Mouse (Mus musculus): Measurements from ENCODE around the gene Cuedc1.

DNA sequence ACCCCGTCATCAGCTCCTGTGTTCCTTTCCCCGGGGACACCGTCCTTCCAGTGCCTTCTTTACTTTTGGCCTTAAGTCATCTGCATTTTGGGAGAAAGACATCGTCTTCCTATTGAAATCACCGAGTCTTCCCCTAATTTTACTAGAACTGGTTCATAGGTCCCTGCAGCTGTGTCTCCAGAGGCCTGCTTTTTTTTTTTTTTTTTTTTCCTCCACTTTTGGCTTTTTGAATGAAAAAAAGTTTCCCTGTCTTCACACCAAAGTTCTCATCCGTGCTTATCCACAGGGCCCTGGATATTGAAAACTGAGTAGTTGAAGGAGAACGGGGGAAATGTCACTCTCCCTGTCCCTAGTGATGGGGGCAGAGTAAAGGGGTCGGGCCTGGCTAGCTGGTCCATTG, 90.4 kb downstream of the Cuedc1 start:
- TF ChIP-seq CTCF (conservative IDR thresholded peaks at IDR 0.05; ENCODE audit: low read length) (no peak), POU5F1 (IDR thresholded peaks at IDR 0.05; ENCODE audit: borderline replicate concordance, low read length) (no peak)

All from E14TG2a.4 (cell line).